Mouse (Mus musculus): ENCODE results near the gene Josd2. TPM values are rescaled to one million over a fixed set of nuclear protein-coding genes. Genes with fewer than 3 reads are reported as not detected.
A peak's percentile ranks its signal among the peaks of the same experiment; 100 is the strongest.

Gene Josd2
- total and polyA plus RNA-seq, 3 experiments = 33.9 to 57.7 (median 54.8) TPM

- DNase-seq (ENCODE audit: extremely low read depth) = no peak
- Histone ChIP-seq H3K9ac (ENCODE audit: insufficient read depth, low read depth) (no peak overlapping the region), H3K27ac (ENCODE audit: insufficient read depth, low read depth) (no peak overlapping the region), H3K9me3 (replicated peaks; ENCODE audit: low read length) (no peaks in the 10 kb centered on the region), H3K79me2 (replicated peaks; ENCODE audit: control insufficient read depth, extremely low read depth, insufficient read depth, poor library complexity, severe bottlenecking) (no peaks in the 10 kb centered on the region), H3K4me2 (ENCODE audit: insufficient read depth, low read depth, poor library complexity, severe bottlenecking) (no peak overlapping the region), H3K4me3 (replicated peaks in 1 of 3; ENCODE audit: low read depth in 2 of 3, low read length in 2 of 3, poor library complexity in 1 of 3) (no peak overlapping the region), H3K27me3 (replicated peaks) (peaks cover 68% of the 10 kb centered on the region), H3K4me1 (ENCODE audit: control insufficient read depth in 1 of 2, insufficient read depth in 2 of 2) (peaks cover 6 to 32% of the 10 kb centered on the region in 2 experiments), H3K36me3 (replicated peaks in 1 of 2; ENCODE audit: control insufficient read depth in 1 of 2, insufficient read depth in 1 of 2, low read length in 1 of 2) (no peaks in the 10 kb centered on the region)
- in situ Hi-C loops (cut with MboI; ENCODE audit: low pct_ligation_motif_present, low pct_unique_long_range_greater_than_20kb, low sequenced_read_pairs) (no loop called here), dilution Hi-C loops (cut with MboI; ENCODE audit: extremely low pct_ligation_motif_present, extremely low pct_unique_long_range_greater_than_20kb, low sequenced_read_pairs) (no loop called here)
- TF ChIP-seq KAT2A (IDR thresholded peaks at IDR 0.05; ENCODE audit: insufficient replicate concordance, low read length) (no peak), E2F4 (IDR thresholded peaks at IDR 0.05; ENCODE audit: insufficient replicate concordance, low read depth, low read length) (no peak), HCFC1 (IDR thresholded peaks at IDR 0.05; ENCODE audit: low read depth, low read length) (no peak), POLR2AphosphoS2 (IDR thresholded peaks at IDR 0.05; ENCODE audit: low read depth, low read length) (no peak), MAFK (IDR thresholded peaks at IDR 0.05; ENCODE audit: insufficient replicate concordance, low read length) (no peak)
Observed at GRCm38 (mm10) chr7:44432550-44432949, 35.2 kb upstream of the Josd2 start.

GRCm38 (mm10) chr7:44433371-44433770, 34.4 kb upstream of the Josd2 start:
- no peak overlapping the region for H3K4me3 ChIP-seq (replicated peaks in 1 of 3; ENCODE audit: low read depth in 2 of 3, low read length in 2 of 3, poor library complexity in 1 of 3)
- no peaks in the 10 kb centered on the region for H3K79me2 ChIP-seq (replicated peaks; ENCODE audit: control insufficient read depth, extremely low read depth, insufficient read depth, poor library complexity, severe bottlenecking)
- DNase-seq (ENCODE audit: extremely low read depth) = peak; percentile 98
- H3K9ac ChIP-seq (ENCODE audit: insufficient read depth, low read depth) = no peak overlapping the region
- dilution Hi-C loops (cut with MboI; ENCODE audit: extremely low pct_ligation_motif_present, extremely low pct_unique_long_range_greater_than_20kb, low sequenced_read_pairs) (no loop called here), in situ Hi-C loops (cut with MboI; ENCODE audit: low pct_ligation_motif_present, low pct_unique_long_range_greater_than_20kb, low sequenced_read_pairs) (no loop called here)
- TF ChIP-seq BHLHE40 (IDR thresholded peaks at IDR 0.05; ENCODE audit: low read depth, low read length) (no peak), MAFK (IDR thresholded peaks at IDR 0.05; ENCODE audit: insufficient replicate concordance, low read length) (peak; percentile 62; the same call in 1 of the 2 replicates), MAZ (IDR thresholded peaks at IDR 0.05; ENCODE audit: low read depth, low read length) (no peak), SMC3 (IDR thresholded peaks at IDR 0.05; ENCODE audit: low read depth, low read length) (no peak), SIN3A (IDR thresholded peaks at IDR 0.05; ENCODE audit: low read length) (no peak), NRF1 (IDR thresholded peaks at IDR 0.05; ENCODE audit: low read depth, low read length) (no peak), ELF1 (IDR thresholded peaks at IDR 0.05; ENCODE audit: low read depth, low read length) (no peak), ZKSCAN1 (IDR thresholded peaks at IDR 0.05; ENCODE audit: borderline replicate concordance, low read depth, low read length) (no peak)
- no peak overlapping the region for H3K27ac ChIP-seq (ENCODE audit: insufficient read depth, low read depth)
- H3K36me3 ChIP-seq (replicated peaks in 1 of 2; ENCODE audit: control insufficient read depth in 1 of 2, insufficient read depth in 1 of 2, low read length in 1 of 2) = no peaks in the 10 kb centered on the region
- H3K4me1 ChIP-seq (ENCODE audit: control insufficient read depth in 1 of 2, insufficient read depth in 2 of 2) = peaks cover 6 to 32% of the 10 kb centered on the region in 2 experiments
- no peaks in the 10 kb centered on the region for H3K9me3 ChIP-seq (replicated peaks; ENCODE audit: low read length)
- peak overlapping the region; percentile 81; the same call in 1 of the 2 replicates for H3K4me2 ChIP-seq (ENCODE audit: insufficient read depth, low read depth, poor library complexity, severe bottlenecking)
- peaks cover 68% of the 10 kb centered on the region for H3K27me3 ChIP-seq (replicated peaks)

- Histone ChIP-seq H3K4me2 (ENCODE audit: insufficient read depth, low read depth, poor library complexity, severe bottlenecking) (peak overlapping the region; percentile 81), H3K27me3 (replicated peaks) (peaks cover 69% of the 10 kb centered on the region), H3K79me2 (replicated peaks; ENCODE audit: control insufficient read depth, extremely low read depth, insufficient read depth, poor library complexity, severe bottlenecking) (no peaks in the 10 kb centered on the region), H3K9ac (ENCODE audit: insufficient read depth, low read depth) (no peak overlapping the region), H3K9me3 (replicated peaks; ENCODE audit: low read length) (no peaks in the 10 kb centered on the region), H3K27ac (ENCODE audit: insufficient read depth, low read depth) (no peak overlapping the region), H3K36me3 (replicated peaks in 1 of 2; ENCODE audit: control insufficient read depth in 1 of 2, insufficient read depth in 1 of 2, low read length in 1 of 2) (no peaks in the 10 kb centered on the region), H3K4me3 (replicated peaks in 1 of 3; ENCODE audit: low read depth in 2 of 3, low read length in 2 of 3, poor library complexity in 1 of 3) (no peak overlapping the region), H3K4me1 (ENCODE audit: control insufficient read depth in 1 of 2, insufficient read depth in 2 of 2) (peaks cover 6 to 32% of the 10 kb centered on the region in 2 experiments)
- peak; percentile 58 for DNase-seq (ENCODE audit: extremely low read depth)
- in situ Hi-C loops (cut with MboI; ENCODE audit: low pct_ligation_motif_present, low pct_unique_long_range_greater_than_20kb, low sequenced_read_pairs) = no loop called here
- TF ChIP-seq ETS1 (conservative IDR thresholded peaks at IDR 0.05; ENCODE audit: low read depth, low read length) (peak; percentile 48), E2F4 (IDR thresholded peaks at IDR 0.05; ENCODE audit: insufficient replicate concordance, low read depth, low read length) (no peak), MXI1 (IDR thresholded peaks at IDR 0.05; ENCODE audit: low read depth, low read length) (peak; percentile 57; the same call in 1 of the 2 replicates), IRF4 (IDR thresholded peaks at IDR 0.05; ENCODE audit: low read depth, low read length) (peak; percentile 61; the same call in 1 of the 2 replicates), RAD21 (IDR thresholded peaks at IDR 0.05; ENCODE audit: low read depth, low read length) (no peak), NRF1 (IDR thresholded peaks at IDR 0.05; ENCODE audit: low read depth, low read length) (peak; percentile 68), BHLHE40 (IDR thresholded peaks at IDR 0.05; ENCODE audit: low read depth, low read length) (0 out of 2 replicates have a peak, but pooled peaks have one; percentile 15), JUN (IDR thresholded peaks at IDR 0.05; ENCODE audit: insufficient read depth, low read depth, low read length) (no peak), MYC (IDR thresholded peaks at IDR 0.05; ENCODE audit: low read depth, low read length) (no peak)
- dilution Hi-C loops (cut with MboI; ENCODE audit: extremely low pct_ligation_motif_present, extremely low pct_unique_long_range_greater_than_20kb, low sequenced_read_pairs) = no loop called here
Observed at GRCm38 (mm10) chr7:44434089-44434488, 33.7 kb upstream of the Josd2 start.

Data from CH12.LX (cell line).